Mouse (Mus musculus): ENCODE data around the gene Ccdc84.

GRCm38 (mm10) chr9:44420280-44420898 lies 2.0 kb upstream of the Ccdc84 start:
- no peak for TF ChIP-seq HCFC1 (IDR thresholded peaks at IDR 0.05; ENCODE audit: low read depth, low read length)
- peak; percentile 26 to 61; a peak in 2 of 4 replicates for TF ChIP-seq POLR2A (IDR thresholded peaks at IDR 0.05; ENCODE audit: control insufficient read depth in 1 of 2, insufficient read depth in 1 of 2, low read depth in 1 of 2, low read length in 2 of 2, poor library complexity in 1 of 2)
- no peak for TF ChIP-seq ZC3H11A (IDR thresholded peaks at IDR 0.05; ENCODE audit: low read depth, low read length)
- no peak for TF ChIP-seq CTCF (IDR thresholded peaks at IDR 0.05 in 2 of 3, conservative IDR thresholded peaks at IDR 0.05 in 1 of 3; ENCODE audit: control insufficient read depth in 1 of 3, insufficient read depth in 1 of 3, low read depth in 2 of 3, low read length in 3 of 3, poor library complexity in 1 of 3, severe bottlenecking in 1 of 3)
- no peak for TF ChIP-seq USF1 (IDR thresholded peaks at IDR 0.05; ENCODE audit: low read depth, low read length)
- TF ChIP-seq MYC (IDR thresholded peaks at IDR 0.05; ENCODE audit: low read depth, low read length): peak; percentile 73
- TF ChIP-seq UBTF (IDR thresholded peaks at IDR 0.05; ENCODE audit: borderline replicate concordance, insufficient read depth, low read depth, low read length): no peak
- TF ChIP-seq ELF1 (IDR thresholded peaks at IDR 0.05; ENCODE audit: low read depth, low read length): peak; percentile 34; the same call in 1 of the 2 replicates
- peak; percentile 41; the same call in 1 of the 2 replicates for TF ChIP-seq MAX (IDR thresholded peaks at IDR 0.05; ENCODE audit: low read length)
- TF ChIP-seq JUND (IDR thresholded peaks at IDR 0.05; ENCODE audit: low read depth, low read length): no peak
- peak in 1 of 2 experiments; percentile 46; a peak in 2 of 4 replicates for TF ChIP-seq EP300 (IDR thresholded peaks at IDR 0.05; ENCODE audit: low read depth in 1 of 2, low read length in 2 of 2)
